Mouse (Mus musculus) adrenal gland, postnatal 4 days (tissue): Measurements from ENCODE around the gene Uqcr11. TPM values are rescaled to one million over a fixed set of nuclear protein-coding genes. Genes with fewer than 3 reads are reported as not detected.

ENCODE experiments used
- DNase-seq, 2 experiments: peaks; one replicate each; pipeline ENCODE4 v3.0.0; 2021 to 2022; ENCODE audit warnings: low spot score in 2 of 2, mixed read lengths in 2 of 2
- microRNA-seq: library from miRNA; unstranded; fragments of <30 nt; microRNA quantifications from one replicate; pipeline ENCODE4 v1.2.0, GENCODE M21; 2021
- total RNA-seq, 2 experiments: library from RNA; stranded (reverse); gene quantifications; 2 replicates each; pipeline ENCODE4 v1.2.3; 2021

The Uqcr11 gene
- total RNA-seq, 2 experiments from 2014 or later, result 535 to 613 TPM

DNA sequence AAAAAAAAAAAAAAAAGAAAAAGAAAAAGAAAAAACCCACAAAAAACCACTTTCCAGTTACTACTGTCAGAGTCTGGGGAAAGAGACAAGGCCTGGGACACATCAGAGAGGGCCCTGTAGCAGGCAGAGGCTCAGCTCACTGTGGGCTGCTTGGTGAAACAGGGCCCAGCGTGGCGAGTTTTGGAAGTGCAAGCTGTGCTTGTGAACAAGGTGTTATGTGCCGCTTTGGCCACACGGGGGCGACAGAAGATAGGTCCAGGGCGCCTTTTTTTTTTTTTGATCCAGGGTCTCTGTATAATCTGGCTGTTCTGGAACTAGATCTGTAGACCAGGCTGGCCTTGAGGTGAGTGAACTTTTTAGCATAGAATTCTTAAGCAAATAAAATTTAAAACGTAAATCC lies 30.5 kb downstream of the Uqcr11 start:
- DNase-seq, result peak; percentile 73 to 91

- peak in 1 of 2 experiments; percentile 61 for DNase-seq
Measured at GRCm38 (mm10) chr10:80374063-80374462, 32.6 kb downstream of the Uqcr11 start.

- no peak for DNase-seq
Measured at GRCm38 (mm10) chr10:80372706-80373105, 33.9 kb downstream of the Uqcr11 start.

DNA sequence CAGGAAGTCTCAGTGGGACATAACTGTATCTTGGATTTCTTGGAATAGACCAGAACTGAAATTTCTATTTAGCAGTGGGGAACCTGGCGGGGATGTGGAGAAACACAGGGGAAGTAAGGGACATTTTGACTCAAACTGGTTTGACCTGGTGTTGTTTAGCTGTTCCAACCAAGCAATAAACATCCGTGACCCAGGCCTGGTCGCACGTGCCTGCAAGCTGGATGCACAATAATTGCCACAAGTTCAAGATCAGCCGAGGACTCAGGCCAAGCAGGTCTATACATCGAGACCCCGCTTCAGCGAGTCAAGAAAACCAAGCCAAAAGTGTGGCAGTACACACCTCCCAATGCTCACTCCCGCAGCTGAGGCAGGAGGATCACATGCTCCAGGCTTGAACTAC lies 34.6 kb downstream of the Uqcr11 start:
- no peak for DNase-seq

GRCm38 (mm10) chr10:80371411-80371966 lies 35.1 kb downstream of the Uqcr11 start:
- no peak for DNase-seq

DNA sequence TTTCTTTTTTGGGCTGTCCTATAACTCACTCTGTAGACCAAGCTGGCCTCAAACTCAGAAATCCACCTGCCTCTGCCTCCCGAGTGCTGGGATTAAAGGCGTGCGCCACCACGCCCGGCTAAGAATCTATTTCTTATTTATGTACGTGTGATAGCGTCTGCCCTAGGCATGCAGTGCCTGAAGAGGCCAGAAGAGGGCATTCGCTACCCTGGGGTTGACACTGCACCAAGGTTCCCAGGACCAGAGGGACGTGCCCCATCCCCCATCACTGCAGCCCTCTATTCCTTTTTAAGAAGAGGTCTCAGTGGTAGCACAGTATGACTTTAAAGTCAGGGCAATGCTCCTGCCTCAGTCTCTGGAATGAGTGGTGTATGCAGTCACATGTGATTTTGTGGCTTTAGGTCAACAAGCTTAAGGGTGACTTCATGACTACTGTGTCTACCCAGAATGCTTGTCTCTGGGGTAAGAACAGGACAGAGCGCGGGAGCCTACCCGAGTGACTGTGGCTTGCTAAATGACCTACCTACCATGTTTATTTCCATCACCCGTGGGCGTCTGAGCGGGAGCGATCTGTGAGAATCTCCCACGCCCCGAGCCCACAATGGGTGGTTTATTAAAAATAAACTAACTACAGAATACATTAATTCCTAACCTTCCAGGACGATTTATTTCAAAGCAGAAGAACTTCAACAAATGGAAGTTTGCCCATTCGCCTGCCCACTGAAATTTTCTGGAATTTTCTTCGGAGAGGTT lies 36.5 kb downstream of the Uqcr11 start:
- DNase-seq, result no peak

DNA sequence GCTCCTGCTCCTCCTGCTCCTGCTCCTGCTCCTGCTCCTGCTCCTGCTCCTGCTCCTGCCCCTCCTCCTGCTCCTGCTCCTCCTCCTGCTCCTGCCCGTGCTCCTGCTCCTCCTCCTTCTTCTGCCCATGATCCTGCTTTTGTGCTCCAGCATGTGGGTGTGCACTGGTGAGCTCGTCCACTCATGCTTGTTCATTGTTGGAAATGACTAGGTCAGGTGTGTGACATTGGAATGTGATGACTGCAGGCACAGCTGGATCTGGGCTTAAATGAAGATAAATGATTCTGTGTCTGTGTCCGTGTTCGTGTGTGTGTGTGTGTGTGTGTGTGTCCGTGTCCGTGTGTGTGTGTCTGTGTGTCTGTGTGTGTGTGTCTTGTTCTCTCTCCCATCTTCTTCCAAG lies 38.2 kb downstream of the Uqcr11 start:
- no peak for DNase-seq

DNA sequence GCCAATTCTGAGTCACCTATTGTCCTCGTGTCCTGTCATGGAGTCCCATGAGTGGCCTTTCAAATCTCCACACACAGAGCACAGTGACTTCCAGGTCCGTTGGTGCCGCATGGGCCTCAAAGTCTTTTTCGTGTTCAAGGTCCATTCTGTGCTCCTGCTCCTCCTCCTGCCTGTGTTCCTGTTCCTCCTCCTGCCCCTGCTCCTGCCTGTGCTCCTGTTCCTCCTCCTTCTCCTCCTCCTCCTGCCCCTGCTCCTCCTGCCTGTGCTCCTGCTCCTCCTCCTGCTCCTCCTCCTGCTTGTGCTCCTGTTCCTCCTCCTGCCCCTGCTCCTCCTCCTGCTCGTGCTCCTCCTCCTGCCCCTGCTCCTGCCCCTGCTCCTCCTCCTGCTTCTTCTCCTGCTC lies 38.7 kb downstream of the Uqcr11 start:
- DNase-seq, result no peak

DNA sequence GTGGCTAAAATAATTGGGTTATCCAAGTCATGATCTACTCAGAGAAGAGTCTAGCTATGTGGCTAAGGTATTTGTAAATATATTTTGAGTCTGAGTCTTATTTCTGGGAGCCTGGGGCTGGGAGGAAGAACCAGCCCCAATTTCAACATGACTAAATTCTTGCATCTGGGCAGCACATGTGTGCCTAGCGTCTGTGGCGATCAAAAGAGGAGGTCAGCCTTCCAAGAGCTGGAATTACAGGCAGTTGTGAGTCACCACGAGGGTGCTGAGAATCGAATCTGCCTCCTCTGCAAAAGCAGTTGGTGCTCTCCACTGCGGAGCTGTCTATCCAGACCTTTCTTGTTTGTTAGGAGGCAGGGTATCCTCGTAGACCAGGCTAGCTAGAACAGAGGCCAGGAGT lies 40.9 kb downstream of the Uqcr11 start:
- DNase-seq, result no peak

- DNase-seq, result no peak
Measured at GRCm38 (mm10) chr10:80363734-80364133, 42.9 kb downstream of the Uqcr11 start.

DNA sequence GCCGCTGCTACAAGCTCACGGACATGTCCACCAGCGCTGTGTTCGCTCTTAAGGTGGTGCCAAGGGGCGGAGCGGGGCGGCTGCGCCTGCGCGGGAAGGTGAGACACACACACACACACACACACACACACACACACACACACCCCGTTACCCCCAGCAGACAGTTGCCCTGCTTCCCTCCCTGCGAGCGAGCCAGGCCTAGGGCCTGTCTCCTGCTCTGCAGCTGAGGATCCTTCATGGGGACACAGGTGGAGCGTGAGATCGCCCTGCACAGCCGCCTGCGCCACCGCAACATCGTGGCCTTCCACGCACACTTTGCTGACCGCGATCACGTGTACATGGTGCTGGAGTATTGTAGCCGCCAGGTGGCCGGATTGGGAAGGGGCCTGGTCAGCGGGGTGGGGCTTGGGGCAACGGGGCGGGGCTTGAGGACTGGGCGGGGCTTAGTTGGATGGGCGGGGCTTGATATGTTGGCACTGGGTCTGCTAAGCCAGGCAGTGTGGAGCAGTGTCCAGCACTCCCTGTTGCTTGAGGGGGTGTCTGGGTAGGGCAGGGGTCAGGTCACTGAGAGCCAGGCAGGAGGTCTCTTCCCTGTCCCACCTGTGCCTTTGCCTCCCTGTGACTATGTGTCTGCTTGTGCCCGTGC lies 48.5 kb downstream of the Uqcr11 start:
- no peak for DNase-seq

GRCm38 (mm10) chr10:80357336-80357735 lies 49.3 kb downstream of the Uqcr11 start:
- DNase-seq, result no peak

- DNase-seq, result no peak
Measured at GRCm38 (mm10) chr10:80356737-80357136, 49.9 kb downstream of the Uqcr11 start.

- no peak for DNase-seq
Measured at GRCm38 (mm10) chr10:80356001-80356682, 50.5 kb downstream of the Uqcr11 start, which contains the start of gene Plk5. Plk5 (plus strand) TSS chr10:80356459.

- no peak for DNase-seq
Measured at GRCm38 (mm10) chr10:80355431-80355830, 51.2 kb downstream of the Uqcr11 start.

Small RNA genes within 50 kb of the gene (microRNA-seq; reads per million reads assigned to microRNA genes)
- gene Gm22721, result not detected

Other genes with a start within 250 kb of the Uqcr11 start
- gene Cirbp, start 240.8 kb downstream of the Uqcr11 start, total RNA-seq, result 100 to 1,000 TPM; 296 to 322 TPM
- 1 to 10 TPM; 7.5 to 8.8 TPM for gene 1600002K03Rik, start 233.9 kb downstream of the Uqcr11 start, total RNA-seq
- 1 to 10 TPM; 6.5 to 7.5 TPM for gene Efna2, start 227.3 kb downstream of the Uqcr11 start, total RNA-seq
- 10 to 100 TPM; 48.9 to 50.4 TPM for gene Mum1, start 180.4 kb downstream of the Uqcr11 start, total RNA-seq
- gene Ndufs7, start 157.7 kb downstream of the Uqcr11 start, total RNA-seq, result 100 to 1,000 TPM; 208 to 225 TPM
- gene Gamt, start 145.8 kb downstream of the Uqcr11 start, total RNA-seq, result 100 to 1,000 TPM; 181 to 214 TPM
- gene Dazap1, start 145.3 kb downstream of the Uqcr11 start, total RNA-seq, result 100 to 1,000 TPM; 180 to 181 TPM
- gene Rps15, start 114.4 kb downstream of the Uqcr11 start, total RNA-seq, result 1,000 to 10,000 TPM; 1,413 to 1,504 TPM
- 10 to 100 TPM in 1 of 2 experiments, 1 to 10 TPM in 1; 9.9 to 10.4 TPM for gene Apc2, start 110.9 kb downstream of the Uqcr11 start, total RNA-seq
- gene 2310011J03Rik, start 86.3 kb downstream of the Uqcr11 start, total RNA-seq, result 10 to 100 TPM; 30.8 to 31.2 TPM
- 1 to 10 TPM; 7.7 to 7.8 TPM for gene Pcsk4, start 77.3 kb downstream of the Uqcr11 start, total RNA-seq
- gene Reep6, start 76.9 kb downstream of the Uqcr11 start, total RNA-seq, result 10 to 100 TPM; 13.1 to 26.7 TPM
- gene Adamtsl5, start 58.4 kb downstream of the Uqcr11 start, total RNA-seq, result 10 to 100 TPM; 12.8 to 13.2 TPM
- under 1 TPM in 1 of 2 experiments, not detected in 1; 0.36 TPM for gene Plk5, start 50.4 kb downstream of the Uqcr11 start, total RNA-seq
- gene Mex3d, start 19.2 kb downstream of the Uqcr11 start, total RNA-seq, result 10 to 100 TPM; 25.4 to 26.7 TPM
- 100 to 1,000 TPM; 142 to 147 TPM for gene Mbd3, start 7.3 kb downstream of the Uqcr11 start, total RNA-seq
- gene Tcf3, start 26.8 kb upstream of the Uqcr11 start, total RNA-seq, result 100 to 1,000 TPM; 112 to 116 TPM
- gene Onecut3, start 88.0 kb upstream of the Uqcr11 start, total RNA-seq, result not detected
- under 1 TPM; 0.50 to 0.82 TPM for gene Atp8b3, start 132.3 kb upstream of the Uqcr11 start, total RNA-seq
- 10 to 100 TPM; 71.7 to 78.9 TPM for gene Rexo1, start 154.7 kb upstream of the Uqcr11 start, total RNA-seq
- gene Klf16, start 170.5 kb upstream of the Uqcr11 start, total RNA-seq, result 10 to 100 TPM; 14.2 to 16.5 TPM
- gene Abhd17a, start 183.5 kb upstream of the Uqcr11 start, total RNA-seq, result 100 to 1,000 TPM; 106 to 112 TPM
- gene Scamp4, start 196.0 kb upstream of the Uqcr11 start, total RNA-seq, result 10 to 100 TPM; 49.5 to 51.8 TPM
- 1 to 10 TPM; 4.0 to 4.9 TPM for gene Adat3, start 196.1 kb upstream of the Uqcr11 start, total RNA-seq
- 1 to 10 TPM; 3.0 to 3.4 TPM for gene Gm49322, start 199.2 kb upstream of the Uqcr11 start, total RNA-seq
- 100 to 1,000 TPM; 169 to 173 TPM for gene Csnk1g2, start 216.0 kb upstream of the Uqcr11 start, total RNA-seq